Mouse (Mus musculus) forebrain, postnatal 0 days (tissue): ENCODE data around the gene Maml2. TPM values are rescaled to one million over a fixed set of nuclear protein-coding genes. Genes with fewer than 3 reads are reported as not detected.

Experiments
- ATAC-seq: fragments of 200-750 bp; cut with Nextera tagmentation; 2 replicates; pipeline ENCODE4 v1.8.0; 2017; ENCODE audit warnings: mild to moderate bottlenecking, moderate library complexity
- DNase-seq: peaks from one replicate; pipeline ENCODE4 v3.0.0-alpha.2; 2015
- H3K27ac ChIP-seq: fragments of 300-500 bp; sonication (generic); 2 replicates; pipeline ENCODE4 v1.5.1; 2014; ENCODE audit warnings: low read depth, mild to moderate bottlenecking, antibody characterized with exemption, low read length, moderate library complexity, mixed read lengths
- H3K27me3 ChIP-seq: fragments of 300-500 bp; sonication (generic); 2 replicates; pipeline ENCODE4 v1.6.1; 2014; ENCODE audit warnings: mild to moderate bottlenecking, low read length, mixed read lengths; ENCODE audit not compliant: insufficient read depth
- H3K36me3 ChIP-seq: fragments of 300-500 bp; sonication (generic); 2 replicates; pipeline ENCODE4 v1.6.1; 2014; ENCODE audit warnings: mild to moderate bottlenecking, moderate library complexity; ENCODE audit not compliant: insufficient read depth
- H3K4me1 ChIP-seq: fragments of 300-500 bp; sonication (generic); 2 replicates; pipeline ENCODE4 v1.6.1; 2014; ENCODE audit warnings: antibody characterized with exemption; ENCODE audit not compliant: insufficient read depth
- H3K4me2 ChIP-seq: fragments of 300-500 bp; sonication (generic); 2 replicates; pipeline ENCODE4 v1.6.1; 2014; ENCODE audit warnings: low read depth, mild to moderate bottlenecking, moderate library complexity
- H3K4me3 ChIP-seq: fragments of 300-500 bp; sonication (generic); 2 replicates; pipeline ENCODE4 v1.5.1; 2014; ENCODE audit warnings: low read depth, low read length, mixed read lengths
- H3K9ac ChIP-seq: fragments of 300-500 bp; sonication (generic); 2 replicates; pipeline ENCODE4 v1.6.1; 2014; ENCODE audit warnings: mild to moderate bottlenecking
- H3K9me3 ChIP-seq: fragments of 300-500 bp; sonication (generic); 2 replicates; pipeline ENCODE4 v1.6.1; 2016; ENCODE audit warnings: low read length
- CTCF ChIP-seq: sonication (generic); IDR thresholded peaks from 2 replicates; pipeline ENCODE4 v1.5.1; 2016; ENCODE audit warnings: antibody characterized with exemption, control low read depth, low read depth
- WGBS: fragments of 180-500 bp; shearing (Covaris S2); extraction: QIAGEN DNeasy Blood & Tissue Kit; methylation state at CpG from one replicate; pipeline ENCODE4 v1.1.7; 2014; 5-methylcytosine and 5-hydroxymethylcytosine counted together
- polyA plus RNA-seq: library from polyadenylated mRNA; unstranded; fragments of >200 nt; fragmentation: Nextera tagmentation; extraction: Ambion mirVana; gene quantifications from 2 replicates; pipeline ENCODE4 v1.2.1, GENCODE M21; 2015
- total RNA-seq: library from RNA; depleted of rRNA; stranded (reverse); fragments of >200 nt; gene quantifications from 2 replicates; pipeline ENCODE4 v1.2.3, GENCODE M21; 2014

Gene Maml2
- total and polyA plus RNA-seq, 2 experiments from 2014 or later: 6.4 to 9.5 TPM

- Histone ChIP-seq H3K27me3 (no peaks in the 10 kb centered on the region), H3K4me3 (no peak overlapping the region), H3K4me1 (no peaks in the 10 kb centered on the region), H3K9ac (no peak overlapping the region), H3K4me2 (no peak overlapping the region), H3K27ac (no peak overlapping the region), H3K9me3 (no peaks in the 10 kb centered on the region), H3K36me3 (no peaks in the 10 kb centered on the region)
- TF ChIP-seq CTCF: peak; percentile 53
- ATAC-seq: peak; percentile 65
- peak; percentile 23 for DNase-seq
- 76% methylated on average over 3 of the region's 3 CpGs for WGBS
Measured at GRCm38 (mm10) chr9:13671125-13671769, 373.5 kb downstream of the Maml2 start.

GRCm38 (mm10) chr9:13673304-13673703, 375.5 kb downstream of the Maml2 start:
- Histone ChIP-seq H3K4me3 (no peak overlapping the region), H3K9ac (no peak overlapping the region), H3K4me1 (no peaks in the 10 kb centered on the region), H3K27ac (no peak overlapping the region), H3K36me3 (no peaks in the 10 kb centered on the region), H3K27me3 (no peaks in the 10 kb centered on the region), H3K9me3 (no peaks in the 10 kb centered on the region), H3K4me2 (no peak overlapping the region)
- 89% methylated on average over 2 of the region's 2 CpGs for WGBS
- ATAC-seq (no peak), DNase-seq (no peak)
- TF ChIP-seq CTCF: no peak

GRCm38 (mm10) chr9:13678026-13678425, 380.3 kb downstream of the Maml2 start:
- no peak overlapping the region for H3K9ac ChIP-seq
- DNase-seq: no peak
- no peak overlapping the region for H3K27ac ChIP-seq
- WGBS: 87% methylated on average over 2 of the region's 2 CpGs
- no peak for ATAC-seq
- no peaks in the 10 kb centered on the region for H3K36me3 ChIP-seq
- no peaks in the 10 kb centered on the region for H3K4me1 ChIP-seq
- H3K27me3 ChIP-seq: no peaks in the 10 kb centered on the region
- H3K9me3 ChIP-seq: no peaks in the 10 kb centered on the region
- no peak overlapping the region for H3K4me2 ChIP-seq
- no peak for TF ChIP-seq CTCF
- H3K4me3 ChIP-seq: no peak overlapping the region

GRCm38 (mm10) chr9:13679696-13680095, 381.9 kb downstream of the Maml2 start:
- Histone ChIP-seq H3K27me3 (no peaks in the 10 kb centered on the region), H3K4me3 (no peak overlapping the region), H3K9me3 (no peaks in the 10 kb centered on the region), H3K4me1 (no peaks in the 10 kb centered on the region), H3K27ac (no peak overlapping the region), H3K36me3 (no peaks in the 10 kb centered on the region), H3K4me2 (no peak overlapping the region), H3K9ac (no peak overlapping the region)
- no peak for TF ChIP-seq CTCF
- 97% methylated on average over 2 of the region's 2 CpGs for WGBS
- DNase-seq: no peak
- no peak for ATAC-seq

GRCm38 (mm10) chr9:13681147-13681546, 383.4 kb downstream of the Maml2 start:
- H3K27ac ChIP-seq: peak overlapping the region; percentile 66
- TF ChIP-seq CTCF: no peak
- H3K27me3 ChIP-seq: no peaks in the 10 kb centered on the region
- peak overlapping the region; percentile 35 for H3K4me2 ChIP-seq
- no peak overlapping the region for H3K4me3 ChIP-seq
- H3K4me1 ChIP-seq: no peaks in the 10 kb centered on the region
- no peak for DNase-seq
- WGBS: 64% methylated on average over 8 of the region's 8 CpGs
- no peaks in the 10 kb centered on the region for H3K9me3 ChIP-seq
- no peaks in the 10 kb centered on the region for H3K36me3 ChIP-seq
- no peak overlapping the region for H3K9ac ChIP-seq
- ATAC-seq: no peak

DNA sequence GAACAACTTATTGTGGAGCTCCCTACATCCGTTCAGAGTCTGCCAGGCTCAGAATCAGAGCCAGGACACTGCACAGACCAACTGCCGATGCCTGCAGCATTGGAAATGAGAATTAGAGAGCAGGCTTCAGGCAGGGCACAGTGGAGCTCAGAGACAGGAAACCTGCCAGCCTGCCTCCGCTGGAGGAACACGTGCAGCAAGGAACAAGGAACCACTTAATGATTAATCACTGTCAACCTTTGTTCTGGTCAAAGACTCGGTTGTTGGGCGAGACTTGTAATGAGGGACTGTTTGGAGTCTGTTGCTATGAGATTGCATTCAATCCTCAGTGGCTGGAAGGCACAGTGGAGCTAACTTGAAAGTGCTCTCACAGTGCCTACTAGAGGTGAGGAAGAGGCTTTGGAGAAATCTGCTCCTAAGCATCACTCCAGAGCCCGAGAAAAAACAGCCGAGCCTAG, 383.9 kb downstream of the Maml2 start:
- no peak overlapping the region for H3K9ac ChIP-seq
- H3K4me2 ChIP-seq: peak overlapping the region; percentile 35
- no peak overlapping the region for H3K4me3 ChIP-seq
- H3K4me1 ChIP-seq: no peaks in the 10 kb centered on the region
- ATAC-seq: peak; percentile 96
- peak; percentile 74 for TF ChIP-seq CTCF
- WGBS: 7% methylated on average over 8 of the region's 8 CpGs
- H3K9me3 ChIP-seq: no peaks in the 10 kb centered on the region
- H3K27ac ChIP-seq: peak overlapping the region; percentile 66
- H3K36me3 ChIP-seq: no peaks in the 10 kb centered on the region
- no peaks in the 10 kb centered on the region for H3K27me3 ChIP-seq
- peak; percentile 79 for DNase-seq

- H3K27ac ChIP-seq: no peak overlapping the region
- no peaks in the 10 kb centered on the region for H3K4me1 ChIP-seq
- no peak for TF ChIP-seq CTCF
- ATAC-seq: no peak
- H3K9ac ChIP-seq: no peak overlapping the region
- H3K9me3 ChIP-seq: no peaks in the 10 kb centered on the region
- no peak overlapping the region for H3K4me2 ChIP-seq
- no peak overlapping the region for H3K4me3 ChIP-seq
- no peaks in the 10 kb centered on the region for H3K27me3 ChIP-seq
- DNase-seq: no peak
- no peaks in the 10 kb centered on the region for H3K36me3 ChIP-seq
- WGBS: 91% methylated on average over 6 of the region's 6 CpGs
Measured at GRCm38 (mm10) chr9:13684327-13684934, 386.7 kb downstream of the Maml2 start.
